Mouse (Mus musculus) neural tube, embryonic 11.5 days (tissue): ENCODE data around the gene Sirt3. TPM values are rescaled to one million over a fixed set of nuclear protein-coding genes. Genes with fewer than 3 reads are reported as not detected.

Source experiments
- ATAC-seq: fragments of 200-750 bp; cut with Nextera tagmentation; 2 replicates; pipeline ENCODE4 v1.8.0; 2017; ENCODE audit warnings: moderate number of reproducible peaks, mild to moderate bottlenecking, moderate TSS enrichment, moderate library complexity; ENCODE audit not compliant: insufficient read depth, low FRiP score, low TSS enrichment
- DNase-seq: peaks from one replicate; pipeline ENCODE4 v3.0.0-alpha.2; 2015; ENCODE audit warnings: low spot score
- H3K27ac ChIP-seq: fragments of 300-500 bp; sonication (generic); 2 replicates; pipeline ENCODE4 v1.5.1; 2014; ENCODE audit warnings: low read depth, mild to moderate bottlenecking, low read length
- H3K27me3 ChIP-seq: fragments of 300-500 bp; sonication (generic); 2 replicates; pipeline ENCODE4 v1.6.1; 2014; ENCODE audit warnings: mild to moderate bottlenecking, low read length, mixed read lengths; ENCODE audit not compliant: control insufficient read depth, insufficient read depth
- H3K36me3 ChIP-seq: fragments of 300-500 bp; sonication (generic); 2 replicates; pipeline ENCODE4 v1.6.1; 2014; ENCODE audit warnings: mild to moderate bottlenecking, low read length, moderate library complexity, mixed read lengths; ENCODE audit not compliant: control insufficient read depth, insufficient read depth
- H3K4me1 ChIP-seq: fragments of 300-500 bp; sonication (generic); 2 replicates; pipeline ENCODE4 v1.6.1; 2014; ENCODE audit warnings: low read length, mixed read lengths; ENCODE audit not compliant: control insufficient read depth, insufficient read depth
- H3K4me2 ChIP-seq: fragments of 300-500 bp; sonication (generic); 2 replicates; pipeline ENCODE4 v1.6.1; 2014; ENCODE audit warnings: low read depth, mild to moderate bottlenecking, moderate library complexity
- H3K4me3 ChIP-seq: fragments of 300-500 bp; sonication (generic); 2 replicates; pipeline ENCODE4 v1.5.1; 2014; ENCODE audit warnings: low read depth, low read length
- H3K9ac ChIP-seq: fragments of 300-500 bp; sonication (generic); 2 replicates; pipeline ENCODE4 v1.6.1; 2014; ENCODE audit warnings: mild to moderate bottlenecking, low read length
- H3K9me3 ChIP-seq: fragments of 300-500 bp; sonication (generic); 2 replicates; pipeline ENCODE4 v1.6.1; 2016; ENCODE audit warnings: low read length; ENCODE audit not compliant: control insufficient read depth
- WGBS: fragments of 180-500 bp; shearing (Covaris S2); extraction: QIAGEN DNeasy Blood & Tissue Kit; methylation state at CpG from one replicate; pipeline ENCODE4 v1.1.7; 2014; 5-methylcytosine and 5-hydroxymethylcytosine counted together
- polyA plus RNA-seq: library from polyadenylated mRNA; unstranded; fragments of >200 nt; fragmentation: Nextera tagmentation; extraction: Ambion mirVana; gene quantifications from 2 replicates; pipeline ENCODE4 v1.2.1, GENCODE M21; 2014

Gene Sirt3
- polyA plus RNA-seq, 1 experiment from 2014 or later = 26.0 TPM

GRCm38 (mm10) chr7:140880865-140881515 lies 1.1 kb downstream of the Sirt3 start:
- Histone ChIP-seq H3K9me3 (no peaks in the 10 kb centered on the region), H3K4me2 (peak overlapping the region; percentile 71), H3K9ac (peak overlapping the region; percentile 58), H3K27me3 (no peaks in the 10 kb centered on the region), H3K4me1 (0 out of 2 replicates have a peak, but pooled peaks cover 5% of the 10 kb centered on the region), H3K4me3 (peak overlapping the region; percentile 66), H3K27ac (peak overlapping the region; percentile 70; the same call in 1 of the 2 replicates), H3K36me3 (no peaks in the 10 kb centered on the region)
- ATAC-seq = no peak
- whole genome bisulfite sequencing = 35% methylated on average over 8 of the region's 8 CpGs
- no peak for DNase-seq

- no peak for DNase-seq
- H3K36me3 ChIP-seq = no peaks in the 10 kb centered on the region
- no peak overlapping the region for H3K4me3 ChIP-seq
- ATAC-seq = no peak
- H3K27ac ChIP-seq = no peak overlapping the region
- H3K9ac ChIP-seq = no peak overlapping the region
- 88% methylated on average over 3 of the region's 3 CpGs for WGBS
- 0 out of 2 replicates have a peak, but pooled peaks cover 5% of the 10 kb centered on the region for H3K4me1 ChIP-seq
- H3K9me3 ChIP-seq = no peaks in the 10 kb centered on the region
- H3K27me3 ChIP-seq = no peaks in the 10 kb centered on the region
- no peak overlapping the region for H3K4me2 ChIP-seq
These were observed 1.7 kb downstream of the Sirt3 start for GRCm38 (mm10) chr7:140880419-140880818.

- Histone ChIP-seq H3K27me3 (no peaks in the 10 kb centered on the region), H3K27ac (no peak overlapping the region), H3K4me3 (no peak overlapping the region), H3K9me3 (no peaks in the 10 kb centered on the region), H3K4me2 (no peak overlapping the region), H3K36me3 (no peaks in the 10 kb centered on the region), H3K4me1 (0 out of 2 replicates have a peak, but pooled peaks cover 5% of the 10 kb centered on the region), H3K9ac (no peak overlapping the region)
- ATAC-seq (no peak), DNase-seq (no peak)
- WGBS = 95% methylated on average over 7 of the region's 7 CpGs
These were observed 2.8 kb downstream of the Sirt3 start for GRCm38 (mm10) chr7:140879355-140879754.

GRCm38 (mm10) chr7:140877364-140877763 lies 4.7 kb downstream of the Sirt3 start:
- 88% methylated on average over 6 of the region's 6 CpGs for WGBS
- Histone ChIP-seq H3K9me3 (no peaks in the 10 kb centered on the region), H3K4me2 (no peak overlapping the region), H3K36me3 (no peaks in the 10 kb centered on the region), H3K27me3 (no peaks in the 10 kb centered on the region), H3K4me3 (no peak overlapping the region), H3K27ac (no peak overlapping the region), H3K4me1 (0 out of 2 replicates have a peak, but pooled peaks cover 2% of the 10 kb centered on the region), H3K9ac (no peak overlapping the region)
- DNase-seq = no peak
- no peak for ATAC-seq

GRCm38 (mm10) chr7:140874224-140874623 lies 7.9 kb downstream of the Sirt3 start:
- DNase-seq = no peak
- WGBS = 91% methylated on average over 4 of the region's 4 CpGs
- ATAC-seq = no peak
- Histone ChIP-seq H3K9ac (no peak overlapping the region), H3K4me1 (no peaks in the 10 kb centered on the region), H3K4me3 (no peak overlapping the region), H3K9me3 (no peaks in the 10 kb centered on the region), H3K27me3 (no peaks in the 10 kb centered on the region), H3K36me3 (no peaks in the 10 kb centered on the region), H3K4me2 (no peak overlapping the region), H3K27ac (no peak overlapping the region)

GRCm38 (mm10) chr7:140864761-140865160 lies 17.3 kb downstream of the Sirt3 start:
- 91% methylated on average over 12 of the region's 12 CpGs for WGBS
- H3K9ac ChIP-seq = no peak overlapping the region
- H3K4me2 ChIP-seq = no peak overlapping the region
- no peaks in the 10 kb centered on the region for H3K27me3 ChIP-seq
- H3K4me1 ChIP-seq = no peaks in the 10 kb centered on the region
- peaks cover 15% of the 10 kb centered on the region; the same call in 1 of the 2 replicates for H3K36me3 ChIP-seq
- ATAC-seq (no peak), DNase-seq (no peak)
- no peaks in the 10 kb centered on the region for H3K9me3 ChIP-seq
- H3K27ac ChIP-seq = no peak overlapping the region
- H3K4me3 ChIP-seq = no peak overlapping the region

- H3K27ac ChIP-seq = no peak overlapping the region
- WGBS = 91% methylated on average over 5 of the region's 5 CpGs
- peaks cover 12% of the 10 kb centered on the region for H3K4me1 ChIP-seq
- H3K36me3 ChIP-seq = peaks cover 15% of the 10 kb centered on the region; the same call in 1 of the 2 replicates
- H3K4me3 ChIP-seq = no peak overlapping the region
- H3K27me3 ChIP-seq = no peaks in the 10 kb centered on the region
- no peak overlapping the region for H3K4me2 ChIP-seq
- no peak for ATAC-seq
- DNase-seq = no peak
- H3K9ac ChIP-seq = no peak overlapping the region
- no peaks in the 10 kb centered on the region for H3K9me3 ChIP-seq
These were observed 21.4 kb downstream of the Sirt3 start for GRCm38 (mm10) chr7:140860728-140861127.

- H3K36me3 ChIP-seq = peaks cover 15% of the 10 kb centered on the region; the same call in 1 of the 2 replicates
- no peak overlapping the region for H3K9ac ChIP-seq
- no peaks in the 10 kb centered on the region for H3K9me3 ChIP-seq
- H3K27ac ChIP-seq = no peak overlapping the region
- 81% methylated on average over 6 of the region's 6 CpGs for WGBS
- no peak overlapping the region for H3K4me2 ChIP-seq
- H3K4me3 ChIP-seq = no peak overlapping the region
- DNase-seq = no peak
- no peak for ATAC-seq
- H3K27me3 ChIP-seq = no peaks in the 10 kb centered on the region
- peaks cover 19% of the 10 kb centered on the region for H3K4me1 ChIP-seq
These were observed 22.1 kb downstream of the Sirt3 start for GRCm38 (mm10) chr7:140859997-140860396.

GRCm38 (mm10) chr7:140858746-140859145 lies 23.4 kb downstream of the Sirt3 start:
- DNase-seq (no peak), ATAC-seq (no peak)
- WGBS = 97% methylated on average over 8 of the region's 8 CpGs
- no peak overlapping the region for H3K27ac ChIP-seq
- peak overlapping the region; percentile 13; the same call in 1 of the 2 replicates for H3K4me3 ChIP-seq
- peaks cover 21% of the 10 kb centered on the region for H3K4me1 ChIP-seq
- peak overlapping the region; percentile 85 for H3K9ac ChIP-seq
- peaks cover 17% of the 10 kb centered on the region; the same call in 1 of the 2 replicates for H3K36me3 ChIP-seq
- H3K9me3 ChIP-seq = no peaks in the 10 kb centered on the region
- no peaks in the 10 kb centered on the region for H3K27me3 ChIP-seq
- H3K4me2 ChIP-seq = peak overlapping the region; percentile 99
